In the genomic region with DNA sequence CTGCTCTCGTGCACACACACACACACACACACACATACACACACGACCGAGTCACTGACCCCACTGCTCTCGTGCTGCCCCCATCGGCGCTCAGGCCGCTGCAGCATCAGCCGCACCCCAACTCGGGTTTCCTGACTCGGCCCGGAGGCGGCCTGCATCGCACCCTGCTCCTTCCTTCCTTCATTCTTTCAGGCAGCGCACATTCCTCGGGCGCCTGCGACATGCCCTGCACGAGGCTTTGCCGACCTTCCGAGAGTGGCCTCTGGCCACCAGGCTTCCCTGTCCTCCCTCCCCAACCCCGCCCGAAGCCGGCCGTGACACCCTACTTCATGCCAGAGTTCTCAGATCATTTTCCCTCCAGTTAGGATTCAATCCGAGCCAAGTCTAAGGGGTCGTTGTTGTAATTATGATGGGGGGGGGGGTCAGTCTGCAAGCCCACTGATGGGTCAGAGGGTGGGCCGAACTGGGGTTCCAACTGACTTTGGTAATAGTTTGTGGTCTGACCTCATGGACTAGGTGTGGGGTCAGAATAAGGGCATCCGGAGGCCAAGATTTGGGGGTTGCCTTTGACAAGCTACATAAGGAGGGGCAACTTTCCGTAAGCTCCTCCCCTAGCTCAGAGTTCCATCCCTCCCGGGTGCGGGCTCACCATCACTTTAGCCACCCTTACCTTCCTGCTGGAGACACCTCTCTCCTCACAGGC, we compare ENCODE assay signal across 8 mouse cellular contexts. TPM values are rescaled to one million over a fixed set of nuclear protein-coding genes. Genes with fewer than 3 reads are reported as not detected.
A peak's percentile ranks its signal among the peaks of the same experiment; 100 is the strongest.
DNase-seq lines count a peak whose midpoint lies in the region; ATAC-seq and TF ChIP-seq lines count a peak whose summit lies in the region.

No protein-coding gene starts in this region.

- no peak for ATAC-seq in embryonic facial prominence, embryonic 14.5 days (ENCODE audit: low read depth)
- ATAC-seq in midbrain, embryonic 11.5 days (ENCODE audit: low FRiP score): peak; percentile 4

- WGBS in embryonic facial prominence, embryonic 14.5 days: 5% methylated on average over 28 of the region's 31 CpGs
- 6% methylated on average over 31 of the region's 31 CpGs for WGBS in midbrain, embryonic 11.5 days
- WGBS in thymus, adult 2 months: 19% methylated on average over 31 of the region's 31 CpGs

- intact Hi-C loops in heart, postnatal 10 days (cut with DNase I): loop anchor here (1.0 kb wide), 1 partner anchor 78 kb away; no protein-coding TSS in a partner anchor

- peak; percentile 5; the same call in 1 of the 2 replicates for TF ChIP-seq POLR2A in thymus, adult 2 months (IDR thresholded peaks at IDR 0.05; ENCODE audit: control insufficient read depth, extremely low read depth, insufficient read depth, low read length, poor library complexity)

- peaks cover 35% of the 10 kb centered on the region for H3K4me1 ChIP-seq in embryonic facial prominence, embryonic 14.5 days (ENCODE audit: control insufficient read depth, insufficient read depth, low read length)
- H3K4me1 ChIP-seq in midbrain, embryonic 11.5 days (ENCODE audit: control insufficient read depth, insufficient read depth, low read length): peaks cover 40% of the 10 kb centered on the region
- H3K4me1 ChIP-seq in thymus, adult 2 months (replicated peaks; ENCODE audit: control insufficient read depth, insufficient read depth, low read length): peaks cover 33% of the 10 kb centered on the region

- no peaks in the 10 kb centered on the region for H3K9me3 ChIP-seq in embryonic facial prominence, embryonic 14.5 days (ENCODE audit: control insufficient read depth, low read length)
- no peaks in the 10 kb centered on the region for H3K9me3 ChIP-seq in midbrain, embryonic 11.5 days (ENCODE audit: control insufficient read depth, low read length)

- H3K4me2 ChIP-seq in embryonic facial prominence, embryonic 14.5 days (ENCODE audit: low read depth, low read length): peak overlapping the region; percentile 63
- H3K4me2 ChIP-seq in midbrain, embryonic 11.5 days: peak overlapping the region; percentile 72

- H3K9ac ChIP-seq in embryonic facial prominence, embryonic 14.5 days (ENCODE audit: low read depth, low read length): peak overlapping the region; percentile 50
- H3K9ac ChIP-seq in midbrain, embryonic 11.5 days (ENCODE audit: low read length): peak overlapping the region; percentile 51

- H3K4me3 ChIP-seq in embryonic facial prominence, embryonic 14.5 days (ENCODE audit: low read depth, low read length): peak overlapping the region; percentile 90
- H3K4me3 ChIP-seq in midbrain, embryonic 11.5 days (ENCODE audit: low read depth, low read length): peak overlapping the region; percentile 27; the same call in 1 of the 2 replicates
- H3K4me3 ChIP-seq in thymus, adult 2 months (ENCODE audit: control insufficient read depth, insufficient read depth, low read length): peak overlapping the region; percentile 43

- H3K27me3 ChIP-seq in embryonic facial prominence, embryonic 14.5 days (replicated peaks; ENCODE audit: control insufficient read depth, insufficient read depth, low read length): no peaks in the 10 kb centered on the region
- no peaks in the 10 kb centered on the region for H3K27me3 ChIP-seq in midbrain, embryonic 11.5 days (ENCODE audit: control insufficient read depth, insufficient read depth, low read length)
- no peaks in the 10 kb centered on the region for H3K27me3 ChIP-seq in thymus, adult 2 months (ENCODE audit: control insufficient read depth, insufficient read depth, low read length)

- H3K27ac ChIP-seq in embryonic facial prominence, embryonic 14.5 days (replicated peaks; ENCODE audit: low read depth, low read length): peak overlapping the region; percentile 97
- H3K27ac ChIP-seq in midbrain, embryonic 11.5 days (ENCODE audit: low read depth, low read length): peak overlapping the region; percentile 68
- H3K27ac ChIP-seq in thymus, adult 2 months (ENCODE audit: control insufficient read depth, insufficient read depth, low read length): peak overlapping the region; percentile 46

- DNase-seq in adrenal gland, adult (ENCODE audit: inconsistent age in 2 of 2, low spot score in 1 of 2): peak; percentile 76 to 85
- DNase-seq in adrenal gland, adult 8-10 months: no peak
- peak; percentile 70 for DNase-seq in embryonic facial prominence, embryonic 14.5 days (ENCODE audit: low spot score)
- DNase-seq in heart, postnatal 10 days: peak; percentile 75
- DNase-seq in kidney, postnatal 36 days: peak; percentile 81 to 82
- DNase-seq in midbrain, embryonic 11.5 days (ENCODE audit: low spot score, missing footprints): peak; percentile 94
- peak; percentile 67 for DNase-seq in thymus, adult 2 months
- DNase-seq in layer of hippocampus, adult 11-12 months (ENCODE audit: low spot score): no peak

- peaks cover 13% of the 10 kb centered on the region; the same call in 1 of the 2 replicates for H3K36me3 ChIP-seq in embryonic facial prominence, embryonic 14.5 days (ENCODE audit: control insufficient read depth, insufficient read depth, low read length)
- H3K36me3 ChIP-seq in midbrain, embryonic 11.5 days (ENCODE audit: control insufficient read depth, insufficient read depth, low read length): no peaks in the 10 kb centered on the region
- H3K36me3 ChIP-seq in thymus, adult 2 months (ENCODE audit: control insufficient read depth, insufficient read depth, low read length): peaks cover 5% of the 10 kb centered on the region; the same call in 1 of the 2 replicates

- TF ChIP-seq CTCF in thymus, adult 2 months (IDR thresholded peaks at IDR 0.05; ENCODE audit: borderline replicate concordance, control insufficient read depth, extremely low read depth, insufficient read depth, low read length, poor library complexity): no peak

RNA-seq across cellular contexts. Expression of a gene that starts 5.2 kb away (rescaled TPM):
- total RNA-seq in adrenal gland, adult 8-10 months (2022): 10 to 100 TPM; 58.3 to 76.8 (median 73.8) TPM
- polyA plus RNA-seq in embryonic facial prominence, embryonic 14.5 days (2014; fragmentation: Nextera tagmentation; extraction: Ambion mirVana): 404 and 407 TPM in 2 replicates
- total RNA-seq in heart, postnatal 10 days (2021): 100 to 1,000 TPM; 104 TPM
- 500 and 543 TPM in 2 replicates for polyA plus RNA-seq in midbrain, embryonic 11.5 days (2014; fragmentation: Nextera tagmentation; extraction: Ambion mirVana)
- 312 and 357 TPM in 2 replicates for polyA plus RNA-seq in thymus, adult 2 months (2012; rRNA removed)

RNA-seq across cellular contexts. Expression of a gene that starts 23.7 kb away (rescaled TPM):
- total RNA-seq in adrenal gland, adult 8-10 months (2022): 1 to 10 TPM; 2.6 to 3.6 (median 2.7) TPM
- polyA plus RNA-seq in embryonic facial prominence, embryonic 14.5 days (2014; fragmentation: Nextera tagmentation; extraction: Ambion mirVana): 7.9 and 10.1 TPM in 2 replicates
- 1 to 10 TPM; 4.3 to 6.8 TPM for total RNA-seq in heart, postnatal 10 days (2021)
- 6.8 and 8.0 TPM in 2 replicates for polyA plus RNA-seq in midbrain, embryonic 11.5 days (2014; fragmentation: Nextera tagmentation; extraction: Ambion mirVana)
- 164 and 208 TPM in 2 replicates for polyA plus RNA-seq in thymus, adult 2 months (2012; rRNA removed)

RNA-seq across cellular contexts. Expression of a gene that starts 57.7 kb away (rescaled TPM):
- 1 to 10 TPM; 2.5 to 4.9 (median 3.6) TPM for total RNA-seq in adrenal gland, adult 8-10 months (2022)
- polyA plus RNA-seq in embryonic facial prominence, embryonic 14.5 days (2014; fragmentation: Nextera tagmentation; extraction: Ambion mirVana): 8.1 and 11.3 TPM in 2 replicates
- total RNA-seq in heart, postnatal 10 days (2021): 10 to 100 TPM in 1 of 2 experiments, 1 to 10 TPM in 1; 5.7 to 10.8 TPM
- polyA plus RNA-seq in midbrain, embryonic 11.5 days (2014; fragmentation: Nextera tagmentation; extraction: Ambion mirVana): 2.8 and 3.2 TPM in 2 replicates
- polyA plus RNA-seq in thymus, adult 2 months (2012; rRNA removed): 4.1 and 4.4 TPM in 2 replicates

Comparison
In these comparisons a context has a peak if more than half of its experiments do, and no peak if none do; other contexts are left out.
1. DNase-seq: peak in adrenal gland, adult (2 of 2), embryonic facial prominence, embryonic 14.5 days (single experiment), heart, postnatal 10 days (2 of 2), kidney, postnatal 36 days (2 of 2), midbrain, embryonic 11.5 days (single experiment) and thymus, adult 2 months (single experiment); none in adrenal gland, adult 8-10 months (single experiment) and layer of hippocampus, adult 11-12 months (single experiment).
2. H3K27ac ChIP-seq: peak in every context shown above with its lines; median percentile 97 in embryonic facial prominence, embryonic 14.5 days; 68 in midbrain, embryonic 11.5 days; 46 in thymus, adult 2 months.
3. H3K4me3 ChIP-seq: peak in every context shown above with its lines; median percentile 90 in embryonic facial prominence, embryonic 14.5 days; 43 in thymus, adult 2 months; 27 in midbrain, embryonic 11.5 days.
4. RNA of a gene that starts 23.7 kb away (polyA plus RNA-seq): 164 to 208 TPM in thymus, adult 2 months; 7.9 to 10.1 TPM in embryonic facial prominence, embryonic 14.5 days and 6.8 to 8.0 TPM in midbrain, embryonic 11.5 days; every median in the first group is over 10 times any median in the second.